Mouse (Mus musculus) intestine, embryonic 16.5 days (tissue): ENCODE results near the gene Fhod1. TPM values are rescaled to one million over a fixed set of nuclear protein-coding genes. Genes with fewer than 3 reads are reported as not detected.
A peak's percentile ranks its signal among the peaks of the same experiment; 100 is the strongest.

Source experiments
- ATAC-seq: fragments of 200-750 bp; cut with Nextera tagmentation; 2 replicates; pipeline ENCODE4 v1.8.0; 2017; ENCODE audit warnings: moderate TSS enrichment, moderate library complexity
- H3K27ac ChIP-seq: fragments of 300-500 bp; sonication (generic); 2 replicates; pipeline ENCODE4 v1.5.1; 2014; ENCODE audit warnings: mild to moderate bottlenecking, low read length
- H3K27me3 ChIP-seq: fragments of 300-500 bp; sonication (generic); replicated peaks from 2 replicates; pipeline ENCODE4 v1.6.1; 2014; ENCODE audit warnings: low read length, control low read depth, mixed read lengths; ENCODE audit not compliant: control insufficient read depth, insufficient read depth
- H3K36me3 ChIP-seq: fragments of 300-500 bp; sonication (generic); 2 replicates; pipeline ENCODE4 v1.6.1; 2014; ENCODE audit warnings: low read length, control low read depth; ENCODE audit not compliant: control insufficient read depth, insufficient read depth
- H3K4me1 ChIP-seq: fragments of 300-500 bp; sonication (generic); 2 replicates; pipeline ENCODE4 v1.6.1; 2014; ENCODE audit warnings: low read length, control low read depth, mixed read lengths; ENCODE audit not compliant: control insufficient read depth, insufficient read depth
- H3K4me2 ChIP-seq: fragments of 300-500 bp; sonication (generic); 2 replicates; pipeline ENCODE4 v1.6.1; 2014; ENCODE audit warnings: low read depth, low read length, control low read depth
- H3K4me3 ChIP-seq: fragments of 300-500 bp; sonication (generic); 2 replicates; pipeline ENCODE4 v1.5.1; 2014; ENCODE audit warnings: mild to moderate bottlenecking, low read length
- H3K9ac ChIP-seq: fragments of 300-500 bp; sonication (generic); 2 replicates; pipeline ENCODE4 v1.6.1; 2014; ENCODE audit warnings: low read depth, low read length
- H3K9me3 ChIP-seq: fragments of 300-500 bp; sonication (generic); 2 replicates; pipeline ENCODE4 v1.6.1; 2016; ENCODE audit warnings: low read length, control low read depth; ENCODE audit not compliant: control insufficient read depth
- WGBS: fragments of 180-500 bp; shearing (Covaris S2); extraction: QIAGEN DNeasy Blood & Tissue Kit; methylation state at CpG from one replicate; pipeline ENCODE4 v1.1.7; 2014; 5-methylcytosine and 5-hydroxymethylcytosine counted together
- polyA plus RNA-seq: library from polyadenylated mRNA; unstranded; fragments of >200 nt; fragmentation: Nextera tagmentation; extraction: Ambion mirVana; gene quantifications from 2 replicates; pipeline ENCODE4 v1.2.1, GENCODE M21; 2015

Gene Fhod1
- polyA plus RNA-seq, 1 experiment from 2014 or later = 1.4 TPM

- Histone ChIP-seq H3K27me3 (no peaks in the 10 kb centered on the region), H3K4me3 (peak within 1 kb of the TSS; percentile 88), H3K4me1 (peaks cover 23% of the 10 kb centered on the region), H3K27ac (peak within 1 kb of the TSS; percentile 87), H3K9me3 (no peaks in the 10 kb centered on the region), H3K4me2 (peak within 1 kb of the TSS; percentile 76), H3K36me3 (peaks cover 16% of the 10 kb centered on the region), H3K9ac (peak within 1 kb of the TSS; percentile 88)
- under 1% methylated on average over 36 of the region's 36 CpGs for WGBS
- peak; percentile 91 for ATAC-seq
These were observed 21.5 kb downstream of the Fhod1 start, which contains the start of the genes Lrrc29 and Tmem208 for GRCm38 (mm10) chr8:105326141-105326672. Lrrc29 (minus strand) TSS chr8:105326278. Tmem208 (plus strand) TSS chr8:105326354.

GRCm38 (mm10) chr8:105325641-105326093, 22.1 kb downstream of the Fhod1 start:
- Histone ChIP-seq H3K4me1 (peaks cover 23% of the 10 kb centered on the region), H3K27ac (peak overlapping the region; percentile 72), H3K27me3 (no peaks in the 10 kb centered on the region), H3K4me3 (peak overlapping the region; percentile 88), H3K9me3 (no peaks in the 10 kb centered on the region), H3K4me2 (peak overlapping the region; percentile 76), H3K36me3 (peaks cover 15% of the 10 kb centered on the region), H3K9ac (peak overlapping the region; percentile 88)
- ATAC-seq = peak; percentile 36
- under 1% methylated on average over 12 of the region's 12 CpGs for WGBS

GRCm38 (mm10) chr8:105323183-105323582, 24.6 kb downstream of the Fhod1 start:
- no peaks in the 10 kb centered on the region for H3K36me3 ChIP-seq
- no peaks in the 10 kb centered on the region for H3K27me3 ChIP-seq
- ATAC-seq = no peak
- 86% methylated on average over 4 of the region's 4 CpGs for WGBS
- H3K4me3 ChIP-seq = no peak overlapping the region
- no peak overlapping the region for H3K27ac ChIP-seq
- peaks cover 15% of the 10 kb centered on the region for H3K4me1 ChIP-seq
- H3K9me3 ChIP-seq = no peaks in the 10 kb centered on the region
- H3K4me2 ChIP-seq = no peak overlapping the region
- no peak overlapping the region for H3K9ac ChIP-seq

GRCm38 (mm10) chr8:105318662-105319190, 29.0 kb downstream of the Fhod1 start:
- Histone ChIP-seq H3K4me3 (no peak overlapping the region), H3K27me3 (no peaks in the 10 kb centered on the region), H3K36me3 (no peaks in the 10 kb centered on the region), H3K9ac (no peak overlapping the region), H3K9me3 (no peaks in the 10 kb centered on the region), H3K27ac (no peak overlapping the region), H3K4me1 (no peaks in the 10 kb centered on the region), H3K4me2 (no peak overlapping the region)
- ATAC-seq = no peak
- WGBS = 80% methylated on average over 11 of the region's 11 CpGs

- H3K4me2 ChIP-seq = no peak overlapping the region
- no peaks in the 10 kb centered on the region for H3K4me1 ChIP-seq
- no peaks in the 10 kb centered on the region for H3K9me3 ChIP-seq
- no peaks in the 10 kb centered on the region for H3K27me3 ChIP-seq
- ATAC-seq = no peak
- H3K27ac ChIP-seq = no peak overlapping the region
- no peaks in the 10 kb centered on the region for H3K36me3 ChIP-seq
- no peak overlapping the region for H3K9ac ChIP-seq
- H3K4me3 ChIP-seq = no peak overlapping the region
- WGBS = 87% methylated on average over 4 of the region's 4 CpGs
These were observed 29.8 kb downstream of the Fhod1 start for GRCm38 (mm10) chr8:105317941-105318340.

GRCm38 (mm10) chr8:105315073-105315769, 32.5 kb downstream of the Fhod1 start:
- Histone ChIP-seq H3K4me3 (no peak overlapping the region), H3K27me3 (no peaks in the 10 kb centered on the region), H3K36me3 (no peaks in the 10 kb centered on the region), H3K4me1 (no peaks in the 10 kb centered on the region), H3K27ac (no peak overlapping the region), H3K9me3 (no peaks in the 10 kb centered on the region), H3K9ac (no peak overlapping the region), H3K4me2 (no peak overlapping the region)
- WGBS = 89% methylated on average over 18 of the region's 18 CpGs
- ATAC-seq = no peak

- ATAC-seq = no peak
- H3K36me3 ChIP-seq = peaks cover 3% of the 10 kb centered on the region; the same call in 1 of the 2 replicates
- WGBS = 81% methylated on average over 9 of the region's 9 CpGs
- no peaks in the 10 kb centered on the region for H3K9me3 ChIP-seq
- H3K4me3 ChIP-seq = no peak overlapping the region
- H3K4me2 ChIP-seq = no peak overlapping the region
- no peak overlapping the region for H3K27ac ChIP-seq
- H3K4me1 ChIP-seq = no peaks in the 10 kb centered on the region
- H3K27me3 ChIP-seq = no peaks in the 10 kb centered on the region
- no peak overlapping the region for H3K9ac ChIP-seq
These were observed 33.9 kb downstream of the Fhod1 start for GRCm38 (mm10) chr8:105313622-105314402.

- Histone ChIP-seq H3K4me1 (no peaks in the 10 kb centered on the region), H3K36me3 (peaks cover 4% of the 10 kb centered on the region; the same call in 1 of the 2 replicates), H3K27me3 (no peaks in the 10 kb centered on the region), H3K27ac (no peak overlapping the region), H3K9me3 (no peaks in the 10 kb centered on the region), H3K4me2 (no peak overlapping the region), H3K4me3 (no peak overlapping the region), H3K9ac (no peak overlapping the region)
- 91% methylated on average over 8 of the region's 8 CpGs for WGBS
- no peak for ATAC-seq
These were observed 34.8 kb downstream of the Fhod1 start for GRCm38 (mm10) chr8:105312891-105313481.

GRCm38 (mm10) chr8:105311718-105312117, 36.0 kb downstream of the Fhod1 start:
- 88% methylated on average over 1 of the region's 1 CpGs for WGBS
- no peak overlapping the region for H3K4me2 ChIP-seq
- no peaks in the 10 kb centered on the region for H3K27me3 ChIP-seq
- peaks cover 9% of the 10 kb centered on the region; the same call in 1 of the 2 replicates for H3K36me3 ChIP-seq
- H3K9ac ChIP-seq = no peak overlapping the region
- no peaks in the 10 kb centered on the region for H3K9me3 ChIP-seq
- H3K4me1 ChIP-seq = no peaks in the 10 kb centered on the region
- ATAC-seq = no peak
- H3K27ac ChIP-seq = no peak overlapping the region
- H3K4me3 ChIP-seq = no peak overlapping the region
